Mouse (Mus musculus) embryonic facial prominence, embryonic 10.5 days (tissue): ENCODE measurements around the gene Jph3. TPM values are rescaled to one million over a fixed set of nuclear protein-coding genes. Genes with fewer than 3 reads are reported as not detected.

Experiments
- DNase-seq: peaks from one replicate; pipeline ENCODE4 v3.0.0-alpha.2; 2017; ENCODE audit warnings: low spot score
- H3K27ac ChIP-seq: fragments of 300-500 bp; sonication (generic); replicated peaks from 2 replicates; pipeline ENCODE4 v1.5.1; 2016; ENCODE audit warnings: mild to moderate bottlenecking
- H3K27me3 ChIP-seq: fragments of 300-500 bp; sonication (generic); replicated peaks from 2 replicates; pipeline ENCODE4 v1.6.1; 2016; ENCODE audit warnings: low read depth, mild to moderate bottlenecking; ENCODE audit not compliant: poor library complexity, severe bottlenecking
- H3K36me3 ChIP-seq: fragments of 300-500 bp; sonication (generic); replicated peaks from 2 replicates; pipeline ENCODE4 v1.6.1; 2016; ENCODE audit warnings: mild to moderate bottlenecking, moderate library complexity
- H3K4me1 ChIP-seq: fragments of 300-500 bp; sonication (generic); 2 replicates; pipeline ENCODE4 v1.6.1; 2016
- H3K4me3 ChIP-seq: fragments of 300-500 bp; sonication (generic); 2 replicates; pipeline ENCODE4 v1.5.1; 2016; ENCODE audit warnings: mild to moderate bottlenecking, moderate library complexity
- H3K9me3 ChIP-seq: fragments of 300-500 bp; sonication (generic); 2 replicates; pipeline ENCODE4 v1.6.1; 2016; ENCODE audit warnings: mild to moderate bottlenecking
- WGBS: fragments of 180-500 bp; shearing (Covaris S2); methylation state at CpG from one replicate; pipeline ENCODE4 v1.1.7; 2016; 5-methylcytosine and 5-hydroxymethylcytosine counted together
- polyA plus RNA-seq: library from polyadenylated mRNA; unstranded; fragments of >200 nt; fragmentation: Nextera tagmentation; extraction: Ambion mirVana; gene quantifications from 2 replicates; pipeline ENCODE4 v1.2.1, GENCODE M21; 2016

The Jph3 gene
- polyA plus RNA-seq, 1 experiment from 2014 or later: 5.7 TPM

DNA sequence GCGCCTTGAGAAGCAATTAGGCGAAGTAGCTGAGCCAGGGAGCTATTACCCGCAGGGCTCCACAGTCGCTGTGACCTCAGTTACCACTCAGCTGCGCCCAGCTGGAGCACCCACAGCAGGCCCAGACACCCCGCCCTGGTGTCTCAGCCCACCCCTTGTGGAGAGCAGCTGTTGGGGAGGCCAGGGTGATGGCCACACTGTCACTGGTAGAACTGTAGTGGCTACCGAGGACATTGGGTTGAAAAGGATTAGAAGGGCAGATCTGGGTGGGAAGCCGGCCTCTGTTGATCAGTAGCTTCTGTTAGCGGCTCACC is 34.2 kb downstream of the Jph3 start:
- no peak for DNase-seq
- no peaks in the 10 kb centered on the region for H3K36me3 ChIP-seq
- no peak overlapping the region for H3K4me3 ChIP-seq
- no peaks in the 10 kb centered on the region for H3K9me3 ChIP-seq
- no peaks in the 10 kb centered on the region for H3K27me3 ChIP-seq
- 67% methylated on average over 9 of the region's 9 CpGs for WGBS
- no peaks in the 10 kb centered on the region for H3K4me1 ChIP-seq
- no peak overlapping the region for H3K27ac ChIP-seq

DNA sequence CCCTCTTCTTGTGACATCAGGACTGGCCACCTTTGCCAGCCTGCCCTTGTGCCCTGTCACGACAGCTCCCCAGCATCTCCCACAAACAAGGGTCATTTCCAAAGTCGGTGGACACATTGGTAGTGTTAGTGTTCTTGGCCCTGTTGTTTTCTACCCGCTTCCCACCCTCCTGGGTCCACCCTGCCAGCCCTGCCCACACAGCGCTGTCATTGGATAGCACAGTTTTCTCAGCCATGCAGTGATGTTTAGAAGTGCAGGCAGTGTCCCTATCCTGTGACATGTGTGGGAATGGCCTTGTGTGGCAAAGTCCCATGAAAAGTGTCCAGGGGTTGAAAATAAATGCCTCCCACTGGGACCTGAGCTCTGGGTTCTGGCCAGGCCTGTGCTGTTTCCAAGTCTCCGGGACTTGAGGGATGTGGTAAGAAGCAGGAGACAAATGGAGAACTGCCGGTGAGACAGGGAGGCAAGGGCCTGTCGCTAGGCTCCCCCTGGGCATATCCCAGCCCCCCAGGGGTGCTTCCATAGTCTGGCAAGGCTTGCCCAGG is 36.2 kb downstream of the Jph3 start:
- no peaks in the 10 kb centered on the region for H3K36me3 ChIP-seq
- no peaks in the 10 kb centered on the region for H3K27me3 ChIP-seq
- H3K4me3 ChIP-seq: no peak overlapping the region
- WGBS: 84% methylated on average over 7 of the region's 7 CpGs
- H3K27ac ChIP-seq: no peak overlapping the region
- H3K4me1 ChIP-seq: peaks cover 2% of the 10 kb centered on the region
- H3K9me3 ChIP-seq: no peaks in the 10 kb centered on the region
- no peak for DNase-seq

DNA sequence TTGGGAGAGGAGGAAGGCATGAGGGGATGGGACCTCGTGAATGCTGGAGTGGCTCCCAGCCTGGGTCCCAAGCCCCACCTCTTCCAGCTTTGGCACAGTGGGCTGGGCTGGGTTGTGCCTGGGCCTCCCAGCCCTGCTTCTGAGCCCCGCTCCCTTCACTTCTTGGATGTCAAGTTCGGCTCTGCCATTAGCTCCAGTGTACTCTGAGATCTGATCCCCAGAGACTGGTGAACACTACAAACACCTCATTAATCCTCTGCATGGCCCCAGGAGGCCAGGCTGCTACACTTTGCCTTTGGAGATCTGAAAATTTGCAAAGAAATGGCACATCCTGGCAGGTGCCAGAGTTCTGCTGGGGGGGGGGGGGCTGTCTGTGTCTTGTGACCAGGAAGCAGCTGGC is 39.7 kb downstream of the Jph3 start:
- Histone ChIP-seq H3K9me3 (no peaks in the 10 kb centered on the region), H3K27me3 (no peaks in the 10 kb centered on the region), H3K27ac (no peak overlapping the region), H3K36me3 (no peaks in the 10 kb centered on the region), H3K4me3 (no peak overlapping the region), H3K4me1 (peaks cover 16% of the 10 kb centered on the region)
- no peak for DNase-seq
- 64% methylated on average over 3 of the region's 3 CpGs for WGBS

DNA sequence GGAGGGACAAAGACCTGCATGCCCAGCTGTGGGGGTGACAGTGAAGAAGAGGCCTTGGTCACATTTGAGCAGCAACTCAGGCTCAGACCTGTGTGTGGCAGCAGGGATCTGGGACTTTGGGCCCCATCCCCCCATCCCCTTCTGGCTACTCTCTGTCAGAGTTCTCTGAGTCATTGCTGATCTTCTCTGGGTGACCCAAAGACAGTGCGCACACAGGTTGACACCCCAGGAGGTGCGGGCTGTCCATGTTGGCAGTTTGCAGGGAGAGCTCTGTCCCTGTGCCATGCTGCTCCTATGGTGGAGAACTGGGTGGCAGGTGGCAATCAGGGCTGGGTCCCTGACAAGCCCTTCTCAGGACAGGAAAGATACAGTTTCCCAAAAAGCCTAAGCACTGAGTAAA is 40.2 kb downstream of the Jph3 start:
- peaks cover 16% of the 10 kb centered on the region for H3K4me1 ChIP-seq
- no peaks in the 10 kb centered on the region for H3K27me3 ChIP-seq
- 96% methylated on average over 2 of the region's 2 CpGs for WGBS
- no peak for DNase-seq
- H3K9me3 ChIP-seq: no peaks in the 10 kb centered on the region
- no peaks in the 10 kb centered on the region for H3K36me3 ChIP-seq
- no peak overlapping the region for H3K4me3 ChIP-seq
- no peak overlapping the region for H3K27ac ChIP-seq

DNA sequence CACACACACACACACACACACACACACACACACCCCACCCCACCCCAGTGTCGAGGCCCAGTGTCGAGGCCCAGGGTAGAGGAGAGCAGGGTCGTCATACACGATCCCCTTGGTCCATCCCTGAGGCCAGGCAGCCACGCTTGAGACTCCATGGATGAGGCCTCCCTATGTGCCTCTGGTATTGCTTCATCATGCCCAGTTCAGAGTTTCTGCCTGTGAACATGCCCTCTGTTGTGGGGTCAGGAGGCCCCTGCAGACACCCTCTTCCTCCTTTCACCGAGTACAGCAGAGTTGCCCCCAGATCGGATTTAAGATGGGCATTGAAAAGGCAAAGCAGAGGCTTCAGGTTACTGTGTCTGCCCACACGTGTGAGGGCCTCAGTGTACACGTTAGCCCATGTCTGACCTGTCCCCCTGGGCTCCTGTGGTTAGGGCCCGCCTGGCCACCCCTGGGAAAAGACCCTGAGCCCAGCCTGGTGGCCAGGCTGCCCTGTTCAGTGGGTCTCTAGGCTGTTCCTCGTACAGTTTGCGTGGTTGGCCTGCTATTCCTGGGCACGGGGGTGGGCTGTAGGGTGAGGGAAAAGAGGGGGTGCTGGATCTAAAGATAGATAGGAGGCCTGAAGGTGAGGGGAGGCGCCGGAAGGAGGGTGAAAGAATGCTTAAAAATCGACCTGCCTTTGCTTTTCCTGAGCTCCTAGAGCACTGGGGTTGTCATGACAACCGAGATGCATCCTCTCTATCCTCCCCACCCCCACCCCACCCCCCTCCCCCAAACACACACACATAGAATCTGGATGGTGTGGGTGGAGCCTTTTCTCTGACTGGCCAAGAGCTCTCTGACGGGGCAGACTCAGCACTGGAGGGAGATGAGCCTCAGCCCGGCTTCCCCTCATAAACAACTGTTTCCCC is 41.7 kb downstream of the Jph3 start:
- Histone ChIP-seq H3K27me3 (no peaks in the 10 kb centered on the region), H3K9me3 (no peaks in the 10 kb centered on the region), H3K36me3 (no peaks in the 10 kb centered on the region), H3K4me3 (peak overlapping the region; percentile 17; the same call in 1 of the 2 replicates), H3K4me1 (peaks cover 16% of the 10 kb centered on the region), H3K27ac (no peak overlapping the region; the same call in 1 of the 2 replicates)
- 33% methylated on average over 19 of the region's 19 CpGs for WGBS
- peak; percentile 48 for DNase-seq

DNA sequence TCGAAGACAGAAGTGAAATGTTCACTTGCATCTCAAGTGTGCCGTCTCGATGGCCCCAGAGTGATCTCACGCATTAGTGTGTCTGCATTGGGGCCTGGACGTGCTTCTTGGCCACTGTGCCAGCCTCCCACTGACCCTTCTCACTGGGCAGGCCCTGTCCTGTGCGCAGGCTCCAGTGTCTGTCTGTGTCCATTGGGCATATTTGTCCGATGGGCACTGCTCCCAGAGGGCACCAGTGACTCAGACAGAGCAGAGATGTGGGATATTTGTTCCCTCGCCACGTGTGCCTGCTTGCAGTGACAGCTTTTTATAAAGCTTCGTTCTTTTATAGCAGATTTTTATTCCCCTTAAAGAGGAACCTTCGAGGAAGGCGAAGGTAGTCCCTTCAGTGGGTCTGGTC is 44.5 kb downstream of the Jph3 start:
- Histone ChIP-seq H3K4me1 (peaks cover 21% of the 10 kb centered on the region), H3K27me3 (no peaks in the 10 kb centered on the region), H3K9me3 (no peaks in the 10 kb centered on the region), H3K36me3 (no peaks in the 10 kb centered on the region), H3K4me3 (no peak overlapping the region), H3K27ac (no peak overlapping the region)
- no peak for DNase-seq
- 90% methylated on average over 12 of the region's 12 CpGs for WGBS

DNA sequence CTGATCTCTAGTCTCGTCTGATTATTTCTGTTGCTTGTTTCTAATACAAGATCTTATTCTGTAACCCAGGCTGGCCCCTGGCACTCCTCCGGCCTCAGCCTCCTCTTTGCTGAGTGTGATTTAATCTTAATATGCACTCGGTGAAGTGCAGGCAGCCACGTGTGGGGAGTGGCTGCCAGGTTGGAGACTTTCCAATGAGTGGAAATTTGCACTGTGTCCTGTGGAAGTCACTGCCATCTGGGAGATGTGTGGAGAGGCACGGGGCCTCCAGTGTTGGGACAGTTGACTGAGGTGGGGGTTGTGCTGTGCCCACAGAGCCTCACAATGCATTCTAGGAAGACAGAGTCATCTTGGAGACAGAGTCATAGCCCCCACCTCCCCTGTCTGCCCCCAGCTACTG is 53.1 kb downstream of the Jph3 start:
- no peaks in the 10 kb centered on the region for H3K36me3 ChIP-seq

DNA sequence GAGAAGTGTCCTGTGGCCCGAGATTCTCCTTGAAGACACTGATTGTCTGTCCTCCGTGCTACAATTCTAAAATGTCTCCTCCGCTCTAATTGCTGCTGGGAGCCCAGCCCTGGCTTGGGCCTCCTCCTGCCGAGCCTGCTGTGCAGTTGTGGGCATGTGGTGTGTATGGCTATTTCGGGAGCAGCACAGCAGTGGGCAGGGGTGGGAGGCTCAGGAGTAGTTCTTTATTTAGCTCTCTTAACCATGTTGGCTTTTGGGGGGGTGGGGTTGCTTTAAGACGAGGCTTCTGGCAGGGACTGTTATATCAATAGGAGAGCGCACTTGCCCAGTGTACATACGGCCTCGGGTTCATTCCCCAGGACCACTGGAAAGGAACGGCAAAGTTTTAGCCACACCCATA is 57.1 kb downstream of the Jph3 start:
- Histone ChIP-seq H3K9me3 (no peaks in the 10 kb centered on the region), H3K4me1 (peaks cover 13% of the 10 kb centered on the region), H3K36me3 (0 out of 2 replicates have a peak, but pooled peaks cover 3% of the 10 kb centered on the region), H3K4me3 (no peak overlapping the region), H3K27ac (no peak overlapping the region), H3K27me3 (no peaks in the 10 kb centered on the region)
- DNase-seq: no peak
- 65% methylated on average over 10 of the region's 10 CpGs for WGBS

More for the DNA sequence above, 53.1 kb downstream of the Jph3 start:
- no peaks in the 10 kb centered on the region for H3K27me3 ChIP-seq
- H3K9me3 ChIP-seq: no peaks in the 10 kb centered on the region
- WGBS: 80% methylated on average over 5 of the region's 5 CpGs
- no peak overlapping the region for H3K4me3 ChIP-seq
- DNase-seq: no peak
- peaks cover 18% of the 10 kb centered on the region for H3K4me1 ChIP-seq
- no peak overlapping the region for H3K27ac ChIP-seq

DNA sequence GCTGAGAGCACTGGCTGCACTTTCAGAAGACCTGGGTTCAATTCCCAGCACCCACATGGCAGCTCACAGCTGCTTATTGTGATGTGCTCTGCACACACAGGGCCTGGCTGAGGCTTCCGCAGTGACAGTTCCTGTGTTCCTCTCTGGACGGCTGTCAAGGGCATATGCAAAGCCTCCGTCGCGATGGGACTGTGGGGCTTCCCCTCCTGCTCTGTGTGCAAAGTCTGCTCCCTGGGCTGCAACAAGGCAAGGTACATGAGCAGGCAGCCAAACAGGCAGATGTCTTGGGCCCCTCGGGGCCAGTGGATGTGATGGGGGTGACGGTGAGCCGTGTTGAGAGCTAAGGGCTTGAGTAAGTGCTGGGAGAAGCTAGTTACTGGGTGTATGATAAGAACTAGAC is 59.4 kb downstream of the Jph3 start:
- no peak overlapping the region for H3K4me3 ChIP-seq
- H3K27ac ChIP-seq: no peak overlapping the region
- H3K9me3 ChIP-seq: no peaks in the 10 kb centered on the region
- DNase-seq: no peak
- no peaks in the 10 kb centered on the region for H3K27me3 ChIP-seq
- peaks cover 3% of the 10 kb centered on the region; the same call in 1 of the 2 replicates for H3K36me3 ChIP-seq
- H3K4me1 ChIP-seq: peaks cover 22% of the 10 kb centered on the region
- 89% methylated on average over 8 of the region's 8 CpGs for WGBS

DNA sequence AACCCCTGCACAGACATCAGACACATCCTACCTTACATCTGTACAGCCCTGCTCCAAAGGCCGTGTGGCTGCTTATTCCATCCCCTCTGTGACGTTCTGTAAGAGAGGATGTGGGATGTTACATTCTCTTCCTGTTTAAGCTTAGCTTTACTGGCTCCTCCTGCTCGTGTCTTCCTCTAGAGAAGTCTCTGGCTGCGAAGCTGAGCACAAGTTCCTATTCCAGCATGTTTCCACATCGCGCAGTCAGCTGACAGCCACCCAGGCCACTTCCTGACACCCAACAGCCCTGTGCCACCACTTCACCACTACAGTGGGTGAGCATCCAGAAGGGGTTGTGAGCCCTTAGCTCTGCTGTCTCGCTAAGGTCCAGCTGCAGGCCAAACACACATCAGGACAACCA is 62.7 kb downstream of the Jph3 start:
- 85% methylated on average over 7 of the region's 7 CpGs for WGBS
- Histone ChIP-seq H3K36me3 (peaks cover 34% of the 10 kb centered on the region), H3K27me3 (no peaks in the 10 kb centered on the region), H3K27ac (no peak overlapping the region), H3K4me3 (no peak overlapping the region), H3K9me3 (no peaks in the 10 kb centered on the region), H3K4me1 (peaks cover 9% of the 10 kb centered on the region; the same call in 1 of the 2 replicates)
- no peak for DNase-seq

DNA sequence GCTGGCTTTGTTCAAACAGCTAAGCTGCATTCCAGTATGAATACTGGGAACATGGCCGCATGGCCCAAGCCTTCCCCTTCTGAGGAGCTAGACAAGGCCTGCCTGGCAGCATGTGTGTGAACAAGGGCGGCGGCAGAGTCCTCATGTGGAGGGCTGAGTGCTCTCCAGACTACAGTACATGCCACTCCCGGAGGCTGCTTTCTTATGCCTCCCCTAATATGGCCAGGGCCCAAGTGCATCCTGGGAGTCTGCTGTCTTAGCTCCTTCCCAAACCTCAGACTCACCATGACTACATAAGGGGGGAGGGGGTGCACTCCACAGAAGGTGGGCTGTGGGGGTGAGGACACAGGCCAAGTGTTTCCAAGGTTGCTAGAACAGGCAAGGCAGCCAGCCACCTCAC is 63.2 kb downstream of the Jph3 start:
- H3K27ac ChIP-seq: no peak overlapping the region
- peaks cover 39% of the 10 kb centered on the region for H3K36me3 ChIP-seq
- no peak overlapping the region for H3K4me3 ChIP-seq
- DNase-seq: no peak
- WGBS: 85% methylated on average over 4 of the region's 4 CpGs
- H3K9me3 ChIP-seq: no peaks in the 10 kb centered on the region
- H3K4me1 ChIP-seq: peaks cover 9% of the 10 kb centered on the region; the same call in 1 of the 2 replicates
- no peaks in the 10 kb centered on the region for H3K27me3 ChIP-seq

DNA sequence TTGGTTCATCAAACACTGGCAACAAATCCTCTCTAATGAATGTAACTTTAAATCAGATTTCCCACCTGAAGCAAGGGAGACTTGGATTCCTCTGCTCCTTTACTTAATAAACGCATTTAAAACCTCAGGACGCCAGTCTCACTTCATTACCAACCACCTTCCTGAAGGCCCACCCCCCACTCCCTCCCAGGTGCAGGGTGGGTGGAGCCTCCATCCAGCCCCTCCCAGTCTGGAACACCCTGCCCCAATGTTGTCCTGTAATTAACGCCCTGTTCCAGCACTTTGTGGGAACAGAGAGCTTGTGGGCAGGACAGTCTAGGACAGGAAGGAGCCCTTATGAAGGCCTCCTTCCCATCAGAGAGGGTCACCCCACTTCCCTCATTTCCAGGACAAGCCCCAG is 64.7 kb downstream of the Jph3 start:
- H3K4me1 ChIP-seq: peaks cover 9% of the 10 kb centered on the region; the same call in 1 of the 2 replicates
- H3K36me3 ChIP-seq: peaks cover 54% of the 10 kb centered on the region
- DNase-seq: no peak
- H3K4me3 ChIP-seq: no peak overlapping the region
- no peaks in the 10 kb centered on the region for H3K27me3 ChIP-seq
- no peaks in the 10 kb centered on the region for H3K9me3 ChIP-seq
- 51% methylated on average over 3 of the region's 3 CpGs for WGBS
- no peak overlapping the region for H3K27ac ChIP-seq

DNA sequence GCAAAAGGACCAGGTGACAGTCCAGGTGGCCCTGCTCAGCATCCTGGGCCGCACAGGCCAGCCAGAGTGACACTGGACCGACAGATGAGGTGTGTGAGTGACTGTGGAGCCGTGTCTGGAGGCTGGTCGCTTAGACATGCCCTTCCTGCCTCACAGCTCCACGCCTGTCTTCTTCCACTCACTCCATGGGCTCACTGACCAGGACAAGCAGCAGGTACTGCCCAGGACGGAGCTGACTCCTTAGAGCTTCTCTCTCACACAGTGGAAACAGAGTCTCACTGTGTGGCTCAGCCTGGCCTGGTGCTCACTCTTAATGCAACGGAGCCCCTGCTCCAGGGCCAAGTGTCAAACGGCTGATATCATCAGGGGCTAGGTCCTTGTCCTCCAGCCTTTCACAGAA is 66.0 kb downstream of the Jph3 start:
- Histone ChIP-seq H3K9me3 (no peaks in the 10 kb centered on the region), H3K27me3 (no peaks in the 10 kb centered on the region), H3K27ac (no peak overlapping the region), H3K4me1 (peaks cover 9% of the 10 kb centered on the region; the same call in 1 of the 2 replicates), H3K36me3 (peaks cover 67% of the 10 kb centered on the region), H3K4me3 (no peak overlapping the region)
- DNase-seq: no peak
- 87% methylated on average over 8 of the region's 8 CpGs for WGBS
